Mouse (Mus musculus) layer of hippocampus, postnatal 36 days (tissue): ENCODE results near the gene Xiap. TPM values are rescaled to one million over a fixed set of nuclear protein-coding genes. Genes with fewer than 3 reads are reported as not detected.
"Not testable (repeated sequence)": the region's sequence is repeated elsewhere in the genome, so short reads cannot be mapped to it uniquely, and the experiment has no call there.

Experiments used
- DNase-seq, 2 experiments: peaks; one replicate each; pipeline ENCODE4 v3.0.0; 2022
- total RNA-seq, 2 experiments: library from RNA; stranded (reverse); gene quantifications; 2 replicates each; pipeline ENCODE4 v1.2.3; 2021

Gene Xiap
- 10 to 100 TPM; 50.6 to 50.9 TPM for total RNA-seq

- no peak for DNase-seq
These were observed at the start of gene Xiap for GRCm38 (mm10) chrX:42059282-42060068. Xiap (plus strand) TSS chrX:42059679.

GRCm38 (mm10) chrX:42012677-42013208 is 46.7 kb upstream of the Xiap start:
- DNase-seq: no peak

GRCm38 (mm10) chrX:42013776-42014175 is 45.7 kb upstream of the Xiap start:
- no peak for DNase-seq

- DNase-seq: no peak
These were observed 45.0 kb upstream of the Xiap start for GRCm38 (mm10) chrX:42014502-42014901.

GRCm38 (mm10) chrX:42018030-42018429 is 41.4 kb upstream of the Xiap start:
- no peak for DNase-seq

GRCm38 (mm10) chrX:42019441-42019840 is 40.0 kb upstream of the Xiap start:
- no peak for DNase-seq

GRCm38 (mm10) chrX:42025802-42026440 is 33.6 kb upstream of the Xiap start:
- not testable (repeated sequence) for DNase-seq

GRCm38 (mm10) chrX:42026981-42027380 is 32.5 kb upstream of the Xiap start:
- DNase-seq: not testable (repeated sequence)

GRCm38 (mm10) chrX:42033111-42033693 is 26.3 kb upstream of the Xiap start:
- peak; percentile 60 to 65 for DNase-seq

- DNase-seq: no peak
These were observed 25.6 kb upstream of the Xiap start for GRCm38 (mm10) chrX:42033911-42034310.

GRCm38 (mm10) chrX:42039481-42039880 is 20.0 kb upstream of the Xiap start:
- no peak for DNase-seq

GRCm38 (mm10) chrX:42044935-42045334 is 14.5 kb upstream of the Xiap start:
- no peak for DNase-seq

- DNase-seq: no peak
These were observed 8.5 kb upstream of the Xiap start for GRCm38 (mm10) chrX:42050652-42051643.

- no peak for DNase-seq
These were observed 2.5 kb upstream of the Xiap start for GRCm38 (mm10) chrX:42057012-42057411.

- no peak for DNase-seq
These were observed 1.6 kb upstream of the Xiap start for GRCm38 (mm10) chrX:42057873-42058272.

GRCm38 (mm10) chrX:42063621-42064020 is 4.1 kb downstream of the Xiap start:
- DNase-seq: no peak

- no peak for DNase-seq
These were observed 5.6 kb downstream of the Xiap start for GRCm38 (mm10) chrX:42065086-42065485.

- no peak for DNase-seq
These were observed 7.3 kb downstream of the Xiap start for GRCm38 (mm10) chrX:42066771-42067170.

- peak; percentile 30 to 33 for DNase-seq
These were observed 8.3 kb downstream of the Xiap start for GRCm38 (mm10) chrX:42067791-42068200.

- peak; percentile 69 to 71 for DNase-seq
These were observed 8.9 kb downstream of the Xiap start for GRCm38 (mm10) chrX:42068201-42068874.

- peak in 1 of 2 experiments; percentile 3 for DNase-seq
These were observed 9.4 kb downstream of the Xiap start for GRCm38 (mm10) chrX:42068875-42069257.
